ENCODE assay signal across 8 mouse cellular contexts in genomic region chr14:61650291-61650960, GRCm38 (mm10). TPM values are rescaled to one million over a fixed set of nuclear protein-coding genes. Genes with fewer than 3 reads are reported as not detected.
A peak's percentile ranks its signal among the peaks of the same experiment; 100 is the strongest.
DNase-seq lines count a peak whose midpoint lies in the region; ATAC-seq and TF ChIP-seq lines count a peak whose summit lies in the region.

No protein-coding gene starts in this region.

- intact Hi-C loops in left cerebral cortex, postnatal 25 days (cut with DNase I) = loop anchor here (2.0 to 5.0 kb wide), 2 partner anchors 392 to 602 kb away; no protein-coding TSS in a partner anchor

- TF ChIP-seq POLR2A in myocyte (IDR thresholded peaks at IDR 0.05; ENCODE audit: insufficient read length, low read depth) = no peak

- H3K4me3 ChIP-seq in hindbrain, embryonic 14.5 days (replicated peaks; ENCODE audit: low read length) = no peak overlapping the region
- no peak overlapping the region for H3K4me3 ChIP-seq in hindbrain, embryonic 16.5 days (ENCODE audit: low read length)
- no peak overlapping the region for H3K4me3 ChIP-seq in forebrain, embryonic 15.5 days
- no peak overlapping the region for H3K4me3 ChIP-seq in myocyte

- ATAC-seq in hindbrain, embryonic 14.5 days (ENCODE audit: low FRiP score) = no peak
- no peak for ATAC-seq in hindbrain, embryonic 16.5 days
- ATAC-seq in forebrain, embryonic 15.5 days (replicated peaks) = no peak

- H3K79me2 ChIP-seq in myocyte (ENCODE audit: control insufficient read depth, insufficient read depth) = peaks cover 34% of the 10 kb centered on the region

- no peak overlapping the region for H3ac ChIP-seq in myocyte (ENCODE audit: control insufficient read depth, insufficient read length)

- no peaks in the 10 kb centered on the region for H3K9me3 ChIP-seq in hindbrain, embryonic 14.5 days (ENCODE audit: control insufficient read depth, low read length)
- H3K9me3 ChIP-seq in hindbrain, embryonic 16.5 days (ENCODE audit: control insufficient read depth, low read length) = no peaks in the 10 kb centered on the region
- no peaks in the 10 kb centered on the region for H3K9me3 ChIP-seq in forebrain, embryonic 15.5 days

- 44% methylated on average over 9 of the region's 9 CpGs for WGBS in hindbrain, embryonic 14.5 days
- WGBS in hindbrain, embryonic 16.5 days = 40% methylated on average over 9 of the region's 9 CpGs
- 41% methylated on average over 9 of the region's 9 CpGs for WGBS in forebrain, embryonic 15.5 days

- peak; percentile 71 for DNase-seq in hindbrain, embryonic 14.5 days (ENCODE audit: low spot score)
- DNase-seq in A20 (ENCODE audit: low read depth, low spot score) = peak; percentile 66
- DNase-seq in T-cell, adult 2 months (ENCODE audit: low spot score) = peak; percentile 18
- peak; percentile 51 to 59 for DNase-seq in left cerebral cortex, postnatal 25 days (ENCODE audit: low spot score in 2 of 2)
- no peak for DNase-seq in urinary bladder, adult 2 months (ENCODE audit: low spot score)

- no peaks in the 10 kb centered on the region for H3K36me3 ChIP-seq in hindbrain, embryonic 14.5 days (replicated peaks; ENCODE audit: control insufficient read depth, insufficient read depth)
- no peaks in the 10 kb centered on the region for H3K36me3 ChIP-seq in hindbrain, embryonic 16.5 days (ENCODE audit: control insufficient read depth, insufficient read depth, low read length)
- no peaks in the 10 kb centered on the region for H3K36me3 ChIP-seq in forebrain, embryonic 15.5 days
- no peaks in the 10 kb centered on the region for H3K36me3 ChIP-seq in myocyte (ENCODE audit: control insufficient read depth, insufficient read depth)

- H3K4me1 ChIP-seq in hindbrain, embryonic 14.5 days (replicated peaks; ENCODE audit: control insufficient read depth, insufficient read depth, low read length) = peaks cover 4% of the 10 kb centered on the region; the same call in 1 of the 2 replicates
- H3K4me1 ChIP-seq in hindbrain, embryonic 16.5 days (ENCODE audit: control insufficient read depth, insufficient read depth, low read depth, low read length) = no peaks in the 10 kb centered on the region
- peaks cover 16% of the 10 kb centered on the region for H3K4me1 ChIP-seq in forebrain, embryonic 15.5 days

- H3K27me3 ChIP-seq in hindbrain, embryonic 14.5 days (ENCODE audit: control insufficient read depth, insufficient read depth, low read length) = no peaks in the 10 kb centered on the region
- no peaks in the 10 kb centered on the region for H3K27me3 ChIP-seq in hindbrain, embryonic 16.5 days (replicated peaks; ENCODE audit: control insufficient read depth, insufficient read depth, low read length)
- no peaks in the 10 kb centered on the region for H3K27me3 ChIP-seq in forebrain, embryonic 15.5 days
- H3K27me3 ChIP-seq in myocyte (ENCODE audit: control insufficient read depth, insufficient read depth, insufficient read length) = no peaks in the 10 kb centered on the region

- H3K9ac ChIP-seq in hindbrain, embryonic 14.5 days = no peak overlapping the region
- no peak overlapping the region for H3K9ac ChIP-seq in hindbrain, embryonic 16.5 days (ENCODE audit: low read depth, low read length)
- H3K9ac ChIP-seq in forebrain, embryonic 15.5 days (replicated peaks) = no peak overlapping the region

- no peak overlapping the region for H3K27ac ChIP-seq in hindbrain, embryonic 14.5 days
- H3K27ac ChIP-seq in hindbrain, embryonic 16.5 days (ENCODE audit: low read depth, low read length) = no peak overlapping the region
- H3K27ac ChIP-seq in forebrain, embryonic 15.5 days (replicated peaks) = 0 out of 2 replicates have a peak overlapping the region, but pooled peaks have one; percentile 5

- H3K4me2 ChIP-seq in hindbrain, embryonic 14.5 days (replicated peaks) = no peak overlapping the region
- no peak overlapping the region for H3K4me2 ChIP-seq in hindbrain, embryonic 16.5 days (ENCODE audit: low read length)
- H3K4me2 ChIP-seq in forebrain, embryonic 15.5 days (replicated peaks) = no peak overlapping the region
- peak overlapping the region; percentile 83 for H3K4me2 ChIP-seq in myocyte (ENCODE audit: low read depth)

TF ChIP-seq in myocyte, 11 proteins besides CTCF, POLR2A, EP300 and RAD21:
- TF ChIP-seq USF1 (IDR thresholded peaks at IDR 0.05; ENCODE audit: low read depth) = no peak
- TF ChIP-seq MAX (IDR thresholded peaks at IDR 0.05; ENCODE audit: low read depth) = no peak
- TF ChIP-seq MYOG (IDR thresholded peaks at IDR 0.05; ENCODE audit: control insufficient read depth in 1 of 3, insufficient read depth in 1 of 3, insufficient read length in 2 of 3, low read depth in 2 of 3) = no peak
- TF ChIP-seq TCF12 (IDR thresholded peaks at IDR 0.05; ENCODE audit: insufficient read depth, poor library complexity, severe bottlenecking) = no peak
- no peak for TF ChIP-seq REST (IDR thresholded peaks at IDR 0.05; ENCODE audit: insufficient read depth, insufficient read length)
- TF ChIP-seq SRF (IDR thresholded peaks at IDR 0.05; ENCODE audit: control insufficient read depth, insufficient read length, low read depth) = no peak
- no peak for TF ChIP-seq E2F4 (IDR thresholded peaks at IDR 0.05; ENCODE audit: insufficient read depth)
- no peak for TF ChIP-seq POLR2AphosphoS2 (IDR thresholded peaks at IDR 0.05; ENCODE audit: insufficient read length, low read depth)
- TF ChIP-seq CEBPB (IDR thresholded peaks at IDR 0.05; ENCODE audit: insufficient read depth, poor library complexity, severe bottlenecking) = no peak
- TF ChIP-seq TCF3 (IDR thresholded peaks at IDR 0.05; ENCODE audit: insufficient read length, low read depth) = no peak
- no peak for TF ChIP-seq MYOD1 (IDR thresholded peaks at IDR 0.05; ENCODE audit: control insufficient read depth in 1 of 3, insufficient read length in 2 of 3, low read depth in 2 of 3)

RNA-seq across cellular contexts. Expression of gene Kcnrg, which starts 43.2 kb away (rescaled TPM):
- polyA plus RNA-seq in hindbrain, embryonic 14.5 days (2014; fragmentation: Nextera tagmentation; extraction: Ambion mirVana) = 4.2 and 4.4 TPM in 2 replicates
- 2.6 and 2.7 TPM in 2 replicates for polyA plus RNA-seq in hindbrain, embryonic 16.5 days (2015; fragmentation: Nextera tagmentation; extraction: Ambion mirVana)
- polyA plus RNA-seq in forebrain, embryonic 15.5 days (2015; fragmentation: Nextera tagmentation; extraction: Ambion mirVana) = 3.1 and 4.0 TPM in 2 replicates
- under 1 TPM; 0.55 to 0.83 TPM for total RNA-seq in left cerebral cortex, postnatal 25 days (2021)
- polyA plus RNA-seq in myocyte (2012; fragmentation: generic; extraction: Trizol) = 0.16 TPM
- polyA plus RNA-seq in urinary bladder, adult 2 months (2012; rRNA removed) = 0.25 TPM in 2 replicates

RNA-seq across cellular contexts. Expression of gene Trim13, which starts 52.4 kb away (rescaled TPM):
- polyA plus RNA-seq in hindbrain, embryonic 14.5 days (2014; fragmentation: Nextera tagmentation; extraction: Ambion mirVana) = 53.5 and 55.9 TPM in 2 replicates
- polyA plus RNA-seq in hindbrain, embryonic 16.5 days (2015; fragmentation: Nextera tagmentation; extraction: Ambion mirVana) = 40.8 and 41.0 TPM in 2 replicates
- 65.6 and 65.8 TPM in 2 replicates for polyA plus RNA-seq in forebrain, embryonic 15.5 days (2015; fragmentation: Nextera tagmentation; extraction: Ambion mirVana)
- 10 to 100 TPM; 11.6 to 12.2 TPM for total RNA-seq in left cerebral cortex, postnatal 25 days (2021)
- polyA plus RNA-seq in myocyte (2012; fragmentation: generic; extraction: Trizol) = 6.7 TPM
- polyA plus RNA-seq in urinary bladder, adult 2 months (2012; rRNA removed) = 17.2 and 20.9 TPM in 2 replicates
